Mouse (Mus musculus) thymus, postnatal 10 days (tissue): Measurements from ENCODE around the gene Ly6g6d.

Experiments
- DNase-seq, 2 experiments: peaks; one replicate each; pipeline ENCODE4 v3.0.0; 2021; ENCODE audit warnings: low spot score in 2 of 2

Ly6g6d gene

DNA sequence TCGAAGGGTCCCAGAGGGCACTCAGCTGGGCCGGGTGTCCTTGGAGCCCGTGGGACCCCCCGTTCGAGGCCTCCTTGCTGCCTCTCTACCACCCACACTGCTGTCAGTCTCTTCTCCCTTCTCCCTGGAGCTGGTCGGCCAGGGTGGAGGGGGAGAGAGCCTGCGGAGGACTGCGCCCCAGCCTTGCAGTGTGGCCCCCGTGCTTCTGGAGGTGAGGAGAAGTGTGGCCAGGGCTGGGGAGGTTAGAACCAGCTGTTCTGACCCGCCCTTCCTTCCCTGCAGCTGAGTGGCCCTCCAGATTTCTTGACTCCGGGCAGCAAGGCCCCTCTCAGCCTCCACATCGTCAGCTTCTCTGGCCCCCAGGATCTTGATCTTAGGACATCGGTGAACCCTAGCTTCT lies 53.6 kb downstream of the Ly6g6d start:
- no peak for DNase-seq

DNA sequence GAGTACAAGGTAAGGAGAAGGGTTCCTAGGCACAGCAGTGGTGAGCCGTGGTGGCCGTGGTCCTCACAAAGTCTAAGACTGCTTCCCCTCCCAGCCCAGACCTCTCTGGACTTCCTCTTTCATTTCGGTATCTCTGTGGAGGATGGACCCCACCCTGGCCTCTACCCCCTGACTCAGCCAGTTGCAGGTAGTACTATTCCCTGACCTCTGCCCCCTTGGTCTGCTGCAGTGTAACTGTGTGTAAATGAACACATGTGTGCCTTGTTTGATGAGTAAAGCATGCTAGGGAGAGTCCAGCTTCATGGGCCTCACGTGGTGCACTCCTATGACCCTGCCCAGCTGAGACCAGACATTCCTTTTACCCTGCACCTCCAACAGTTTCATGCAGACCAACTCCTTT lies 54.1 kb downstream of the Ly6g6d start:
- DNase-seq = no peak

DNA sequence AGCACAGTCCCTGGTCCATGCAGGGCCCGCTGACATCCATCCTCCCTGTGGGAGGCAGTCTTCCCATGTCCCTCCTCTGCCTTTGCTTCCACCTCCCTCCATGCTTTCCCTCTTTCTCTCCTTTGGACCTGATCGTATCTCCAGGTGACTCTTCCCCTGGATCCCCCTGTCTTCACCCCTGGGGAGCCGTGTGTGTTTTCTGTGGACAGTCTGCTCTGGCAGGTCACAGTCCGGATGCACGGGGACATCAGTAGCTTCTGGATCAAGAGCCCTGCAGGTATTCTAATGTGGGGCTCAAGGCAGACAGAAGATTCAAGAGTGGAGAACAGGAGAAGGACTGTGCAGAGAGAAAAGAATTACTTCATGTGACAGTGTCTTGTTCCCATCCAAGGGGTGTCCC lies 54.6 kb downstream of the Ly6g6d start:
- DNase-seq = no peak

DNA sequence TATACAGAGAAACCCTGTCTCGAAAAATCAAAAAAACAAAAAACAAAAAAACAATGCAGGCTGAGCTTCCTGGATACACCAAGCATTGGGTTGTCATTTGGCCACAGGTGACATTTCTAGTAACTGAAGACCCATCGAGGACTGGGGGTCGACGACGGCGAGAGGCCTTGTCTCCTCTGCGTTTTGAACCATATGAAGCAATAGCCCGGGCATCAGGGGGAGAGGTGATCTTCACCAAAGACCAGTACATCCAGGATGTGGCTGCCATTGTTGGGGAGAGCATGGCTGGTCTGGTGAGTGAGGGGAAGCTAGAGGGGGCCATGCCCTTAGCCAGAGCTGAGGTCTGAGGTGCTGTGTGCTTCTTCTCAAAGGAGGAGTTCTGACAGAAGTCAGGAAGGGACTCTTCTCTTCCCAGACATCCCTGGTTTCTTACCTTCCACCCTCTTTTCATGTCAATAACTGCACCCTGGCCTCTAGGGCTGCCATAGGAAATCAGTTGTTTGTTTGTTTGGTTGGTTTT lies 55.3 kb downstream of the Ly6g6d start:
- DNase-seq = no peak

DNA sequence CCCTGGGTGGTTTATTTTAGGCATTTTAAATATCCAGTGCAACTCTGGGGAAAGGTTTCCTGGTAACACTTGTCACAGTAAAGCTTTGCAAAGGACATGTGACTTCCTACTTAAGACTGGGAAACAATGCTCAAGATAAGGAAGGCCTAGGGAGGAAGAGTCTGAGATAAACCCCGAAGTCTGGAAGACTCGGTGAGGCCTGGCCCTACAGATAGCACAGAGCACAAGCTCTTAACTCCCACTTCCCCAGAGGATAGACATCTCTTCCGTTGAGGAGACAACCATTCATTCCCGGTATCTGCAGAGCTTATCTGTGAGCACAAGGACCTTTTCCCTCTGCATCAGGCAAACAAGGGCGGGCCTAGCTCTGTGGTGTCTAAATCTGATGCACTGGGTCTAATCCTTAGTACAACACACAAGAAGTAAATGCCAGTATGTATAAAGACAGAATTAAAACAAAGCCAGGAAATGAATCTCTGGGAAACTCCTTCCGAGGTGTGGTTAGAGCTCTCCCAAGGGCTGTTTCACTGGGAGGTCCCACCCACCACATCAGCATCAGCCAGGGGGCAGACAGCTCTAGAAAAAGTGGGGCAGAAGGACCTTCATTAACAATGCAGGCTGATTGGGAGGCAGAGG lies 55.9 kb downstream of the Ly6g6d start:
- no peak for DNase-seq
